Mouse (Mus musculus) liver, embryonic 14.5 days (tissue): ENCODE data around the gene Arpin.

Experiments used
- CTCF ChIP-seq: IDR thresholded peaks from 2 replicates; pipeline ENCODE4 v1.5.1; 2016; ENCODE audit warnings: antibody characterized with exemption, low read depth, control low read depth
- EP300 ChIP-seq: IDR thresholded peaks from 2 replicates; pipeline ENCODE4 v1.6.1; 2016; ENCODE audit warnings: antibody characterized with exemption, low read depth

GRCm38 (mm10) chr7:79914556-79914955, 20.6 kb downstream of the Arpin start:
- peak; percentile 57 for TF ChIP-seq CTCF
- no peak for TF ChIP-seq EP300
